Mouse (Mus musculus) C2C12 (cell line): Measurements from ENCODE around the gene Pla2g16.

Source experiments
- CTCF ChIP-seq: IDR thresholded peaks from one replicate; pipeline ENCODE4 v1.5.1; 2011; ENCODE audit not compliant: control insufficient read depth, insufficient read depth, insufficient read length
- MYOG ChIP-seq: IDR thresholded peaks from one replicate; pipeline ENCODE4 v1.6.1; 2011; ENCODE audit not compliant: control insufficient read depth, insufficient read length; ENCODE audit errors: extremely low read depth

- TF ChIP-seq MYOG: no peak
- TF ChIP-seq CTCF: no peak
Measured at GRCm38 (mm10) chr19:7585279-7585678, 28.0 kb downstream of the Pla2g16 start.
